Mouse (Mus musculus) liver, adult 2 months (tissue): ENCODE measurements at regions not wholly inside any gene's neighbourhood (a gene's known extent, or its start where the extent isn't known, plus 50 kb on each side); places are given as distances from the start of the nearest gene placed in this dataset.

Source experiments
- CTCF ChIP-seq: fragments of 200-500 bp; IDR thresholded peaks from 2 replicates; pipeline ENCODE4 v1.5.1; 2011; ENCODE audit warnings: low read depth, low read length, control low read depth
- POLR2A ChIP-seq: fragments of 200-500 bp; IDR thresholded peaks from 2 replicates; pipeline ENCODE4 v1.6.1; 2011; ENCODE audit warnings: low read length, control low read depth; ENCODE audit not compliant: insufficient read depth; ENCODE audit errors: extremely low read depth

GRCm38 (mm10) chr13:101208788-101209187, 375.6 kb upstream of the Slc30a5 start:
- no peak for TF ChIP-seq POLR2A
- no peak for TF ChIP-seq CTCF
